Mouse (Mus musculus) stomach, embryonic 14.5 days (tissue): ENCODE data around the gene Dynlt1c. TPM values are rescaled to one million over a fixed set of nuclear protein-coding genes. Genes with fewer than 3 reads are reported as not detected.
"Not testable (repeated sequence)": the region's sequence is repeated elsewhere in the genome, so short reads cannot be mapped to it uniquely, and the experiment has no call there.

ENCODE experiments used
- ATAC-seq: fragments of 200-750 bp; cut with Nextera tagmentation; 2 replicates; pipeline ENCODE4 v1.8.0; 2017; ENCODE audit warnings: low read depth, moderate TSS enrichment; ENCODE audit not compliant: insufficient number of reproducible peaks, insufficient read depth, low FRiP score
- H3K27ac ChIP-seq: fragments of 300-500 bp; sonication (generic); 2 replicates; pipeline ENCODE4 v1.5.1; 2014; ENCODE audit warnings: mild to moderate bottlenecking, low read length, moderate library complexity, mixed read lengths
- H3K27me3 ChIP-seq: fragments of 300-500 bp; sonication (generic); 2 replicates; pipeline ENCODE4 v1.6.1; 2014; ENCODE audit warnings: low read length, control low read depth, mixed read lengths; ENCODE audit not compliant: control insufficient read depth, insufficient read depth
- H3K36me3 ChIP-seq: fragments of 300-500 bp; sonication (generic); 2 replicates; pipeline ENCODE4 v1.6.1; 2014; ENCODE audit warnings: mild to moderate bottlenecking, control low read depth, low read length, moderate library complexity, mixed read lengths; ENCODE audit not compliant: control insufficient read depth, insufficient read depth
- H3K4me1 ChIP-seq: fragments of 300-500 bp; sonication (generic); 2 replicates; pipeline ENCODE4 v1.6.1; 2014; ENCODE audit warnings: low read length, control low read depth, mixed read lengths; ENCODE audit not compliant: control insufficient read depth, insufficient read depth
- H3K4me2 ChIP-seq: fragments of 300-500 bp; sonication (generic); replicated peaks from 2 replicates; pipeline ENCODE4 v1.6.1; 2014; ENCODE audit warnings: low read depth, low read length, control low read depth
- H3K4me3 ChIP-seq: fragments of 300-500 bp; sonication (generic); 2 replicates; pipeline ENCODE4 v1.5.1; 2014; ENCODE audit warnings: low read depth, low read length, control low read depth
- H3K9ac ChIP-seq: fragments of 300-500 bp; sonication (generic); replicated peaks from 2 replicates; pipeline ENCODE4 v1.6.1; 2014; ENCODE audit warnings: low read depth, mild to moderate bottlenecking, control low read depth, low read length, moderate library complexity, mixed read lengths
- H3K9me3 ChIP-seq: fragments of 300-500 bp; sonication (generic); 2 replicates; pipeline ENCODE4 v1.6.1; 2016; ENCODE audit warnings: low read depth, low read length, control low read depth; ENCODE audit not compliant: control insufficient read depth
- WGBS: fragments of 180-500 bp; shearing (Covaris S2); extraction: QIAGEN DNeasy Blood & Tissue Kit; methylation state at CpG from one replicate; pipeline ENCODE4 v1.1.7; 2014; 5-methylcytosine and 5-hydroxymethylcytosine counted together
- polyA plus RNA-seq: library from polyadenylated mRNA; unstranded; fragments of >200 nt; fragmentation: Nextera tagmentation; extraction: Ambion mirVana; gene quantifications from 2 replicates; pipeline ENCODE4 v1.2.1, GENCODE M21; 2014

The Dynlt1c gene
- 47.0 and 47.5 TPM in 2 replicates for polyA plus RNA-seq

DNA sequence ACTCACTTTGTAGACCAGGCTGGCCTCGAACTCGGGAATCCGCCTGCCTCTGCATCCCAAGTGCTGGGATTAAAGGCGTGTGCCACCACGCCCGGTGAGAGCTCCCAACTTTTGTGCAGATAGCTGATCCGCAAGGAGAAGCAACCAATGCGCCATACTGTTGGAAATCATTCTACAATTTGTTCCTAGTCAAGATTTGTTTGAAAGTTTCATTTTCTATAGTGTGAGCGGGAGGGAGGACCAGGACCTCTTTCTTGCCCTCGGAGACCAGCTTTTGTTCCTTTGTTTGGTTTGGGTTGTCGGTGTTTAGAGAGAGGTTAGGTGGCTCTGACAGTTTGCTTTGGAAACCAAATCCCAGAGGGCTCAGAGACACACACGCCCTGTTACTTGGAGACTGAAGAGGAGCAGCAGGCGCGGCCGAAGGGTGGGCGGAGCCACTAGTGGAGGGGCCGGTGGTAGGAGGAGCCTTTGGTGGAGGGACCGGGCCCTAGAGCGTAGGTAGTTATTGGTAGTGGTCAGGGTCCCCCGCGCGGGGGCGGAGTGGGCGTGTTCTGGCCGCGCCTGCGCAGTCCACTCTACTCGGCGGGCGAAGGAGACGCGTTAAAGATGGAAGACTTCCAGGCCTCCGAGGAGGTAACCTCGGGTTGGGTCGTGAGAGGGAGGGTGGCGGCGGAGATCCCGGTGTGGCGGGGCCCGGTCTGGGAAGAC lies at the start of gene Dynlt1c:
TSS of gene Dynlt1c (plus strand) at position 468 of the 708 bp plus-strand sequence.
- H3K9me3 ChIP-seq, H3K4me2 ChIP-seq, H3K27me3 ChIP-seq, H3K36me3 ChIP-seq, H3K4me1 ChIP-seq, H3K9ac ChIP-seq, H3K4me3 ChIP-seq: not testable (repeated sequence)
- H3K27ac ChIP-seq: peak within 1 kb of the TSS; percentile 33; the same call in 1 of the 2 replicates
- peak; percentile 97 for ATAC-seq
- 4% methylated on average over 23 of the region's 40 CpGs for WGBS

DNA sequence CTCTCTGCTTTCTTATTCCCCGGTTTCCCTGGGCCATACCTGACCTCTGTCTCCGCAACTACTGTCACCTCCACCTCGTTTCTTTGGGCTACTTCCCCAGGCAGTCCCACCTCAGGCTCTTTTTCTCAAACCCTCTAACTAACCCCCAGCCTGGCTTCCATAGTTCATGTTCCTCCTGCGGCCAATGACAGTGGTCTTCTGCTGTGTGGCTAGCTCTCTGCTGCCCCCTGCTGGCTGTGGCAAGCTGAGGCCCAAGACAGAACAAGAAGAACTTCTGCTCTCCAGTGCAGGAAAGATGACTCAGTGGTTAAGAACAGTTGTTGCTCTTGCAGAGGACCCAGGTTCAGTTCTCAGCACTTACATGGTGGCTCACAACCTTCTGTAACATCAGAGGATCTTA lies 47.7 kb upstream of the Dynlt1c start:
- H3K27me3 ChIP-seq, H3K36me3 ChIP-seq, H3K9me3 ChIP-seq, H3K27ac ChIP-seq, H3K9ac ChIP-seq, H3K4me3 ChIP-seq, H3K4me2 ChIP-seq, H3K4me1 ChIP-seq: not testable (repeated sequence)
- no CpG with 5 or more reads among the region's 4 CpGs for WGBS
- ATAC-seq: peak; percentile 70; the same call in 1 of the 2 replicates

- H3K27me3 ChIP-seq, H3K4me1 ChIP-seq, H3K4me2 ChIP-seq, H3K9me3 ChIP-seq, H3K36me3 ChIP-seq, H3K4me3 ChIP-seq, H3K27ac ChIP-seq, ATAC-seq, H3K9ac ChIP-seq: not testable (repeated sequence)
- WGBS: no CpG with 5 or more reads among the region's 5 CpGs
Measured at GRCm38 (mm10) chr17:6554243-6554642, 47.2 kb upstream of the Dynlt1c start.

- not testable (repeated sequence) for H3K36me3 ChIP-seq, H3K9ac ChIP-seq, H3K4me2 ChIP-seq, H3K4me3 ChIP-seq, H3K27ac ChIP-seq, H3K27me3 ChIP-seq, H3K9me3 ChIP-seq, H3K4me1 ChIP-seq
- ATAC-seq: peak; percentile 49; the same call in 1 of the 2 replicates
- no CpG with 5 or more reads among the region's 4 CpGs for WGBS
Measured at GRCm38 (mm10) chr17:6559447-6560133, 41.9 kb upstream of the Dynlt1c start.

DNA sequence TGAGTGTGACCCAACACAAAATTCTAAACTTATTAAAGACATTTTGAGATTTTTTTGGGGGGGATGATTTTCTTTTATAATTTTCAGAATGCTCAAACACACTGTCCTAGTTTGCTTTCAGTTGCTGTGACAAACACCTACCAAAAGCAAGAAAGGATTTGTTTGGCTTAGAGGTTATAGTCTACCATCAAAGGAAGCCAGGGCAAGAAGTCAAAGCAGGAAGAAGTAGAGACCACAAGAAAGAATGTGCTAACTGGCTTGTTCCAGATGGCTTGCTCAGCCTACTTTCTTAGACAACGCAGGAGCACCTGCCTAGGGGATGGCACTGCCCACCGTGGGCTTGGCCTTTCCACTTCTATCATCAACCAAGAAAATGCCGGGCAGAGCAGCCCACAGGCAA lies 36.6 kb upstream of the Dynlt1c start:
- H3K36me3 ChIP-seq, H3K27me3 ChIP-seq, H3K9me3 ChIP-seq, H3K9ac ChIP-seq, H3K27ac ChIP-seq, H3K4me3 ChIP-seq, ATAC-seq, H3K4me1 ChIP-seq, H3K4me2 ChIP-seq: not testable (repeated sequence)
- 87% methylated on average over 3 of the region's 3 CpGs for WGBS

DNA sequence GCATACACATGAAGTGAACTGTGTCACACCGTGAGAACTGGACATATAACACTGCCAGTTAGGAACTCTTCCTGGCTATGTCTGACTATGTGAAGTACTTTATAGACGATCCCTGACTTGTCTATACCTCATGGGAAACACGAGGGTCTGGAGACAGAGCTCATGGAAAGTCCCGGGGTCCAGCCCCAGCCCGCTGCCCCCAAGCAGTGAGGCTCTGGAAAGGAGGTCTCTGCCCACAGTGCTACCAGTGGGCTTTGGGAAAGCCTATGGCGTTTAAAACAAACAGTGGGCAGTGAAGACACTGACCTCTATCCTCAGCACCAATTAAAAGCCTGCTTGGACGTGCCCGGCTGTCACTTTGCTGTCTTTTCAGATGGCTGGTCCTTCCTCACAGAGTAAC lies 33.6 kb upstream of the Dynlt1c start:
- not testable (repeated sequence) for H3K36me3 ChIP-seq, ATAC-seq, H3K4me1 ChIP-seq, H3K4me3 ChIP-seq, H3K4me2 ChIP-seq, H3K27ac ChIP-seq, H3K9ac ChIP-seq, H3K27me3 ChIP-seq, H3K9me3 ChIP-seq
- 64% methylated on average over 4 of the region's 8 CpGs for WGBS

GRCm38 (mm10) chr17:6571296-6571695 lies 30.2 kb upstream of the Dynlt1c start:
- WGBS: 98% methylated on average over 8 of the region's 11 CpGs
- not testable (repeated sequence) for ATAC-seq, H3K27ac ChIP-seq, H3K4me2 ChIP-seq, H3K9me3 ChIP-seq, H3K9ac ChIP-seq, H3K36me3 ChIP-seq, H3K4me3 ChIP-seq, H3K27me3 ChIP-seq, H3K4me1 ChIP-seq

DNA sequence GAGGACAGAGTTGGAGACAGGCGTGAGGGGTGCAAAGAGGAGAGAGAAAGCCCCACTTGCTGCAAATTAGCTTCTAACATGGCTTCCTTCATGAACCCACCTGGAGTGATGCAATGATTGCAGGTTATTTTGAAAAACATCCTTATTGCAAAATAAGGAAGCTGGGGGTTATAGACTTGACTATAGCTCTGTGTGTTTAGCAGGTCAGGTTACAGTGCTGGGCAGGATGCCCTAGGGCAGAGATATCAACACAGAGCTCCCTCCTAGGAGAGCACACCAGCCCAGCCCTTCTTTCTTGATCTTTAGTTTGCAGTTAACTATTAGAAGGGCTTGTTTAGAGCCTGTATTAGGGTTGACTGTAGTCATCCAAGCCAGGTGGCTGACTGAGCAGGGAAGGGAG lies 29.3 kb upstream of the Dynlt1c start:
- H3K9me3 ChIP-seq, H3K4me2 ChIP-seq, H3K27me3 ChIP-seq, H3K9ac ChIP-seq, ATAC-seq, H3K4me1 ChIP-seq, H3K27ac ChIP-seq, H3K36me3 ChIP-seq, H3K4me3 ChIP-seq: not testable (repeated sequence)
- WGBS: no CpG with 5 or more reads among the region's 1 CpGs
